Mouse (Mus musculus): ENCODE measurements at regions not wholly inside any gene's neighbourhood (a gene's known extent, or its start where the extent isn't known, plus 50 kb on each side); places are given as distances from the start of the nearest gene placed in this dataset.

GRCm38 (mm10) chr15:36873058-36873883, 134.3 kb downstream of the Zfp706 start:
- peak; percentile 20 to 77 for DNase-seq (ENCODE audit: extremely low spot score in 1 of 2, low spot score in 2 of 2)
- intact Hi-C loops (cut with DNase I): no loop called here

DNA sequence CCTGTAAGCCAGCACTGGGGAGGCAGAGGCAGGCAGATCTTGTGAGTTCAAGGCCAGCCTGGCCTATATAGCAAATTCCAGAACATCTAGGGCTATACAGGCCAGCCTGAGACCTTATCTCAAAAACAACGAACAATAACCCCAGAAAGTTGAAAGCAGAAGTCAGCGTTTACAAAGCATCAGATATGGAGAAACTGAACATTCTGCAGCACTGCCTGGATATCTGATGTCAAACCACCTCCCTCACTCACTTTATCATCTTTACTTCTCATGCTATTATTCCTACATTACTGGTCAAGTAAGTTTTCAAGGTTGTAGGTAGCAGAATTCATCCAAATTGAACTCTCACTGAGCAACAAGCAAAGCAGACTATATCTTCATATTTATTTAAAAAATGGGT, 135.0 kb downstream of the Zfp706 start:
- intact Hi-C loops (cut with DNase I): no loop called here

GRCm38 (mm10) chr15:36870717-36871116, 136.9 kb downstream of the Zfp706 start:
- intact Hi-C loops (cut with DNase I): no loop called here
- DNase-seq (ENCODE audit: extremely low spot score in 1 of 2, low spot score in 2 of 2): no peak

More for the DNA sequence above, 135.0 kb downstream of the Zfp706 start:
- no peak for DNase-seq (ENCODE audit: extremely low spot score in 1 of 2, low spot score in 2 of 2)

DNA sequence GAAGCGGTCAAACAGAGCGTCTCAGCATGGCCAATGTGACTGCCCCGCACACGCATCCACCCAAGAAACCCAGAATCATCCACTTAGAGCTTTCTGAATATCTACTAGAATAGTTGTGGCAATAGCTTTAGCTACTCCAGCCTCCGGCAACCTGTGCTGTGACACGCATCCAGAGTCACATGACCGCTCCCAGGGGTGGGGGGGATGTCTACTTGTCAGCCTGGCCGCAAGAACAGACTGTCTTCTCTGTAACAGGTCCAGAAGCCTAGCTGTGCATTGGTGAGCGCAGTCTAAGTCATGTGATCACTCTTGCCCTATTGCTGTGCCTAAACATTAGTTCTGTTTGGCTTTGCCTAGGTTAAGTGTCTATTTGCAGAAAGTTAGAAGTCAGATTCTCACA, 137.5 kb downstream of the Zfp706 start:
- DNase-seq (ENCODE audit: extremely low spot score in 1 of 2, low spot score in 2 of 2): no peak
- intact Hi-C loops (cut with DNase I): no loop called here

DNA sequence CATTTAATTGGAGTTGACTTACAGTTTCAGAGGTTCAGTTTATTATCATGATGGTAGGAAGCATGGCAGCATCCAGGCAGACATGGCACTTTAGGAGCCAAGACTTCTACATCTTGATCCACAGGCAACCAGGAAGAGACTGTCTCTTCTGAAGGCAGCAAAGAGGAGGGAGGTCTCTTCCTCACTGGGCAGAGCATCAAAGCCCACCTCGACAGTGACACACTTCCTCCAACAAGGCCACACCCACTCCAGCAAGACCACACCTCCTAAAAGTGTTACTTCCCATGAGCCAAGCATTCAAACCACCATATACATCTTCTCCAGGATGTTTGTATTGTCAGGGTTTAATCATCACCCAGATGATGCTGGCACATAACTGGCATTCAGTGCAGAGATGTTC, 141.5 kb downstream of the Zfp706 start:
- no peak for DNase-seq (ENCODE audit: extremely low spot score in 1 of 2, low spot score in 2 of 2)
- intact Hi-C loops (cut with DNase I): no loop called here

DNA sequence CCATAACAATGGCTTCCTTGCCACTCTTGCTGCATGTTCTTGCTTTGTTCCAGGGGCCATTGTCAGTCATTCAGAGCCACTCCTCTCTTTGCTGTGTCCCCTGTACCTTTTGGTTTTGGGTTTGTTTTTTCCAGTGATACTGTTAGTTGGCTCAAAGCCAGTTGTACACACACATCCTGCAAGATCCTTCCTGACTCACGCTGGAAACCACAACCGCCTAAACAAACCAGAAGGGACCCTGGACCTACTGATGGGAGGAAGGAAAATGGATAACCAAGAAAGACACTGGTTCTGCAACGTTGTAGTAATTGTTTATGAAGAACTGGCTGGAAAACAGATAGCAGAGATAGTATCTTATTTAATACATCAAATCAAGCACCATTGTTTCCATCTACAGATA, 142.2 kb downstream of the Zfp706 start:
- intact Hi-C loops (cut with DNase I): no loop called here
- DNase-seq (ENCODE audit: extremely low spot score in 1 of 2, low spot score in 2 of 2): no peak

DNA sequence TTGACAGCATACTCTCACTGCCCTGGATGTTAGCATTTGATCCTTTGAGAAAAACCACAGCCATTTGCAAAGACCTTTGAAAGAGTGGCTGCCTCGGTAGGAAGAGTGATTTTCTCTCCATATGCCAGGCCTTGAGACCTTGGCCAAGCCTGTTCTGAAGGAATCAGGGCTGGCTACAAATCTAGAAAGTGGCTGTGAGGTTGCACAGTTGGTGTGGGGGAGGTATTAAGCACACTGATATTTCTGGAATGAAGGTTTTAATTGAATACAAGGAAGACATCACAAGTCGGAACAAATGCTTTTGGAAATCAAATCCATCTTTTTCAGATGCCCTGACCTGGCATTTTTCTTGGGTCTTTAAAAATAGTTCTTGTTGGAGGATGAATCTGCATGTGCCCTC, 143.5 kb downstream of the Zfp706 start:
- DNase-seq (ENCODE audit: extremely low spot score in 1 of 2, low spot score in 2 of 2): no peak
- intact Hi-C loops (cut with DNase I): no loop called here

- no peak for DNase-seq (ENCODE audit: extremely low spot score in 1 of 2, low spot score in 2 of 2)
- intact Hi-C loops (cut with DNase I): no loop called here
Observed at GRCm38 (mm10) chr15:36858711-36859110, 148.9 kb downstream of the Zfp706 start.

- DNase-seq (ENCODE audit: extremely low spot score in 1 of 2, low spot score in 2 of 2): no peak
- intact Hi-C loops (cut with DNase I): no loop called here
Observed at GRCm38 (mm10) chr15:36857622-36858021, 150.0 kb downstream of the Zfp706 start.

- intact Hi-C loops (cut with DNase I): no loop called here
- peak in 1 of 2 experiments; percentile 83 for DNase-seq (ENCODE audit: extremely low spot score in 1 of 2, low spot score in 2 of 2)
Observed at GRCm38 (mm10) chr15:36855550-36856131, 151.9 kb downstream of the Zfp706 start.

- peak in 1 of 2 experiments; percentile 49 for DNase-seq (ENCODE audit: extremely low spot score in 1 of 2, low spot score in 2 of 2)
- intact Hi-C loops (cut with DNase I): no loop called here
Observed at GRCm38 (mm10) chr15:36854900-36855321, 152.7 kb downstream of the Zfp706 start.

DNA sequence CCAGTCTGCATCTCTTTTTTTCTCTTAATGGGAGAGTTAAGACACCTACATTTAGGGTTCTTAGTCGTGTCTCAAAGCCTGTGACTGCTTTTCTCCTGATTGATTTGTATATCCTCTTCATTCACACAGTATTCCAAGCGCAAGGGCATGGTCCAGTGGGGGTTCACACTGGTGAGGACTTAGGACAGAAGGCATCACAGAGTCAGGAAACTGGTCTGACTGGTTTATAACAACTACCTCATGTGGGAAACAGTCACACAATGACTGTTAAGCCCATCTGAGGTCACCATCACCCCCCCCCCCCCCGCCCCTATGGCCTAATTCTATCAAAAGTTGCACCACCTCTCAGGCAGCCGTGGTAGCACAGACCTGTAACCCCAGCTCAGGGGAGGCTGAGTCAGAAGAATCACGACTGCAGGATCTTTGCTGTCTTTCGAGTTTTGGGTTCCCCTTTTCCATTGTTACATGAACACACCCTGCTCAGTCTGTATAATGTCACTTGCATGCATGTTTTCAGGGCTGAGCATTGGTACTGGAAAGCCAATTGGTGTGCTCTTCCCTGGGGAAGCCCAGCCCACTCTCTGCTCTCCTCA, 155.2 kb downstream of the Zfp706 start:
- no peak for DNase-seq (ENCODE audit: extremely low spot score in 1 of 2, low spot score in 2 of 2)
- intact Hi-C loops (cut with DNase I): no loop called here

DNA sequence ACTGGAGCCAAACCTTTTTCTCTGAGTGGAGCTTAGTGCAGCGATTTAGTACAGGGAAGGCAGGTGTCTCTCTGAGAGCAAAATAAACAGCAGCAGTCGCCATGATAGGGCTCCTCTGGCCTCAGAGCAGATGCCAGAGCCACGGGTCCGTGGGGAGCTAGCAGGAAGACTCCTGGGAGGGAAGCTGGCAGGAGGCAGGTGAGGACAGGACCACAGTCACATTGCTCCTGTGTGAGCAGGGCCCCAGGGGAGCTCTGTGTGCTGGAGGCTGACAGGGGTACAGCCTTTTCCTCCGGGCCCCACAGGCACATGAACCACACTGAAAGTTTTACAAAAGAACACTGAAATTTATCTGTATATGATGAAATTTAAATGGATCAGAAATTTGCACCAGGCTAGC, 159.3 kb downstream of the Zfp706 start:
- intact Hi-C loops (cut with DNase I): no loop called here

GRCm38 (mm10) chr15:36846806-36847205, 160.8 kb downstream of the Zfp706 start:
- intact Hi-C loops (cut with DNase I): no loop called here
- no peak for DNase-seq (ENCODE audit: extremely low spot score in 1 of 2, low spot score in 2 of 2)

More for the DNA sequence above, 159.3 kb downstream of the Zfp706 start:
- no peak for DNase-seq (ENCODE audit: extremely low spot score in 1 of 2, low spot score in 2 of 2)

All from left cerebral cortex, postnatal 10 days (tissue).